Mouse (Mus musculus) bone marrow, adult 2 months (tissue): Measurements from ENCODE around the gene D630039A03Rik.

Experiments used
- CTCF ChIP-seq: fragments of 200-500 bp; IDR thresholded peaks from 2 replicates; pipeline ENCODE4 v1.5.1; 2011; ENCODE audit warnings: low read length, control low read depth; ENCODE audit not compliant: control insufficient read depth, insufficient read depth
- POLR2A ChIP-seq: fragments of 200-500 bp; IDR thresholded peaks from 2 replicates; pipeline ENCODE4 v1.6.1; 2011; ENCODE audit warnings: low read depth, mild to moderate bottlenecking, control low read depth, low read length, borderline replicate concordance; ENCODE audit not compliant: control insufficient read depth

GRCm38 (mm10) chr4:57956029-57956960, 40.2 kb upstream of the D630039A03Rik start, which contains the start of gene Txn1:
- TF ChIP-seq CTCF (no peak), POLR2A (peak; percentile 73; the same call in 1 of the 2 replicates)
